In the genomic region with DNA sequence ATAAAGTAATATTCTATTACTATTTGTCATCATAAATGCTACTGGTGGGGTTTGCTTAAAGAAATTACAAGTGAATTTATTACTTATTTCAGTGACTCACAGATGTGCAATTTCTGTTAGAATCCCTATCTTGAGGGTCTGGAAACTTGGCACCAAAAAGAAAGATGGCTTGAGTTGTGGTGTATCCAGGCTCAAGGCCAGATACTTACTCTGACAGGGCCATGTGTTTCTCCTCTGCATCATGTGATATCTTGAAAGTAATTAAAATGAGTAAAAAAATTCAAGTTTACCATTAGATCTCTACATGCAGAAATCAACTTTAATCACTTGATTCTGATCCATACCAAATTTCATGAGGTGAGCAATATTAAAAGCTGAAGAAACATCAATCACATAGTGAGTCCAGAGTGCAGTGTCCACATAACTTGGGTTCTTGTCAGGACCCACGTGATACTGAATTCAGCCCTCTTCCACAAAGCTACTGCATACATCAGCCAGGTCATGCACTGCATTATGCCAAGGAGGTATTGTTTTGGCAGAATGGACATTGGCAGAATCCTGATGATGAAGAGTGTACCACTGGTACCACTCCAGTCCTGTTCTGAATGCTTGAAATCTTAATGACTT, we compare ENCODE assay signal across 25 mouse cellular contexts.
DNase-seq lines count a peak whose midpoint lies in the region; ATAC-seq and TF ChIP-seq lines count a peak whose summit lies in the region.
"Had no signal": no experiment of that assay in that cellular context is flagged by ENCODE, and none has a peak within 500 bp of the region (broad histone marks: within the 10 kb centered on the region; RNA-seq: fewer than 3 reads in every experiment).

No protein-coding gene starts in this region.

- DNase-seq in embryonic facial prominence, embryonic 14.5 days (ENCODE audit: low spot score): peak; percentile 22
- no peak for DNase-seq in embryonic facial prominence, embryonic 10.5 days (ENCODE audit: low spot score)
- DNase-seq in kidney, postnatal 10 days: peak; percentile 27
- DNase-seq in kidney, postnatal 25 days: no peak
- peak; percentile 73 for DNase-seq in lung, postnatal 0 days (ENCODE audit: low spot score)
- DNase-seq in lung, postnatal 25 days (ENCODE audit: low spot score): no peak
- DNase-seq in right cerebral cortex, postnatal 14 days: no peak
- DNase-seq: adrenal gland, adult 8-10 months; cerebellum, adult 2 months; gastrocnemius, postnatal 10 days; heart, postnatal 14 days; kidney, adult 18-20 months; layer of hippocampus, adult 9-11 months; lung, postnatal 4 days had no signal

- ATAC-seq in embryonic facial prominence, embryonic 14.5 days (ENCODE audit: low read depth): no peak
- ATAC-seq in lung, postnatal 0 days: peak; percentile 57; the same call in 1 of the 2 replicates
- ATAC-seq: forebrain, embryonic 13.5 days had no signal

- no peaks in the 10 kb centered on the region for H3K9me3 ChIP-seq in embryonic facial prominence, embryonic 14.5 days (ENCODE audit: control insufficient read depth, low read length)
- no peaks in the 10 kb centered on the region for H3K9me3 ChIP-seq in embryonic facial prominence, embryonic 10.5 days
- no peaks in the 10 kb centered on the region for H3K9me3 ChIP-seq in lung, postnatal 0 days (ENCODE audit: low read length)
- H3K9me3 ChIP-seq: forebrain, embryonic 13.5 days; heart, embryonic 10.5 days; hindbrain, embryonic 10.5 days; hindbrain, embryonic 15.5 days; kidney, embryonic 15.5 days; limb, embryonic 10.5 days; limb, embryonic 15.5 days; midbrain, embryonic 12.5 days; neural tube, embryonic 13.5 days had no signal

- no peak for TF ChIP-seq CTCF in lung, postnatal 0 days (IDR thresholded peaks at IDR 0.05)

- 0 out of 2 replicates have a peak, but pooled peaks have one; percentile 27 for TF ChIP-seq EP300 in lung, postnatal 0 days (IDR thresholded peaks at IDR 0.05)

- H3K27ac ChIP-seq in embryonic facial prominence, embryonic 14.5 days (replicated peaks; ENCODE audit: low read depth, low read length): no peak overlapping the region
- no peak overlapping the region for H3K27ac ChIP-seq in embryonic facial prominence, embryonic 10.5 days (replicated peaks)
- H3K27ac ChIP-seq in lung, postnatal 0 days (ENCODE audit: low read length): no peak overlapping the region
- H3K27ac ChIP-seq: forebrain, embryonic 13.5 days; heart, embryonic 10.5 days; hindbrain, embryonic 10.5 days; hindbrain, embryonic 15.5 days; kidney, embryonic 15.5 days; limb, embryonic 10.5 days; limb, embryonic 15.5 days; liver, embryonic 14.5 days; midbrain, embryonic 12.5 days; neural tube, embryonic 13.5 days had no signal

- H3K27me3 ChIP-seq in embryonic facial prominence, embryonic 14.5 days (replicated peaks; ENCODE audit: control insufficient read depth, insufficient read depth, low read length): no peaks in the 10 kb centered on the region
- no peaks in the 10 kb centered on the region for H3K27me3 ChIP-seq in embryonic facial prominence, embryonic 10.5 days (replicated peaks; ENCODE audit: low read depth, poor library complexity, severe bottlenecking)
- H3K27me3 ChIP-seq in lung, postnatal 0 days (replicated peaks; ENCODE audit: insufficient read depth, low read length): no peaks in the 10 kb centered on the region
- H3K27me3 ChIP-seq: forebrain, embryonic 13.5 days; hindbrain, embryonic 15.5 days; kidney, embryonic 15.5 days; limb, embryonic 15.5 days; megakaryocyte, embryonic 14.5 days; midbrain, embryonic 12.5 days; neural tube, embryonic 13.5 days had no signal

- no peaks in the 10 kb centered on the region for H3K4me1 ChIP-seq in embryonic facial prominence, embryonic 14.5 days (ENCODE audit: control insufficient read depth, insufficient read depth, low read length)
- H3K4me1 ChIP-seq in embryonic facial prominence, embryonic 10.5 days: no peaks in the 10 kb centered on the region
- no peaks in the 10 kb centered on the region for H3K4me1 ChIP-seq in lung, postnatal 0 days (ENCODE audit: insufficient read depth, low read depth, low read length)
- H3K4me1 ChIP-seq: forebrain, embryonic 13.5 days; heart, embryonic 10.5 days; hindbrain, embryonic 10.5 days; hindbrain, embryonic 15.5 days; kidney, embryonic 15.5 days; limb, embryonic 10.5 days; limb, embryonic 15.5 days; megakaryocyte, embryonic 14.5 days; midbrain, embryonic 12.5 days; neural tube, embryonic 13.5 days had no signal

- no peak overlapping the region for H3K4me3 ChIP-seq in embryonic facial prominence, embryonic 14.5 days (ENCODE audit: low read depth, low read length)
- no peak overlapping the region for H3K4me3 ChIP-seq in embryonic facial prominence, embryonic 10.5 days
- no peak overlapping the region for H3K4me3 ChIP-seq in lung, postnatal 0 days (ENCODE audit: low read depth, low read length)
- H3K4me3 ChIP-seq: forebrain, embryonic 13.5 days; heart, embryonic 10.5 days; hindbrain, embryonic 10.5 days; hindbrain, embryonic 15.5 days; kidney, embryonic 15.5 days; limb, embryonic 10.5 days; limb, embryonic 15.5 days; megakaryocyte, embryonic 14.5 days; midbrain, embryonic 12.5 days; neural tube, embryonic 13.5 days had no signal

- 81% methylated on average over 1 of the region's 1 CpGs for WGBS in embryonic facial prominence, embryonic 14.5 days
- WGBS in embryonic facial prominence, embryonic 10.5 days: 81% methylated on average over 1 of the region's 1 CpGs
- WGBS in lung, postnatal 0 days: 39% methylated on average over 1 of the region's 1 CpGs

- no peak overlapping the region for H3K9ac ChIP-seq in embryonic facial prominence, embryonic 14.5 days (ENCODE audit: low read depth, low read length)
- H3K9ac ChIP-seq in lung, postnatal 0 days (replicated peaks; ENCODE audit: low read depth): no peak overlapping the region
- H3K9ac ChIP-seq: forebrain, embryonic 13.5 days; hindbrain, embryonic 15.5 days; kidney, embryonic 15.5 days; limb, embryonic 15.5 days; liver, embryonic 14.5 days; midbrain, embryonic 12.5 days; neural tube, embryonic 13.5 days had no signal

- H3K36me3 ChIP-seq in embryonic facial prominence, embryonic 14.5 days (ENCODE audit: control insufficient read depth, insufficient read depth, low read length): no peaks in the 10 kb centered on the region
- no peaks in the 10 kb centered on the region for H3K36me3 ChIP-seq in embryonic facial prominence, embryonic 10.5 days (replicated peaks)
- H3K36me3 ChIP-seq in lung, postnatal 0 days (ENCODE audit: insufficient read depth, low read length): no peaks in the 10 kb centered on the region
- H3K36me3 ChIP-seq: heart, embryonic 10.5 days; hindbrain, embryonic 10.5 days; hindbrain, embryonic 15.5 days; kidney, embryonic 15.5 days; limb, embryonic 15.5 days; midbrain, embryonic 12.5 days; neural tube, embryonic 13.5 days had no signal

- H3K4me2 ChIP-seq in embryonic facial prominence, embryonic 14.5 days (ENCODE audit: low read depth, low read length): no peak overlapping the region
- no peak overlapping the region for H3K4me2 ChIP-seq in lung, postnatal 0 days (replicated peaks; ENCODE audit: low read depth, low read length)
- H3K4me2 ChIP-seq: forebrain, embryonic 13.5 days; hindbrain, embryonic 15.5 days; kidney, embryonic 15.5 days; limb, embryonic 15.5 days; midbrain, embryonic 12.5 days; neural tube, embryonic 13.5 days had no signal

Comparison
In these comparisons a context has a peak if more than half of its experiments do, and no peak if none do; other contexts are left out.
1. DNase-seq: peak in embryonic facial prominence, embryonic 14.5 days (single experiment), kidney, postnatal 10 days (single experiment) and lung, postnatal 0 days (single experiment); none in embryonic facial prominence, embryonic 10.5 days (single experiment), kidney, postnatal 25 days (0 of 2), lung, postnatal 25 days (single experiment) and right cerebral cortex, postnatal 14 days (single experiment).